Mouse (Mus musculus): Measurements from ENCODE around the gene Rcbtb2. TPM values are rescaled to one million over a fixed set of nuclear protein-coding genes. Genes with fewer than 3 reads are reported as not detected.
A peak's percentile ranks its signal among the peaks of the same experiment; 100 is the strongest.

Rcbtb2 gene
- total and polyA plus RNA-seq, 2 experiments from 2014 or later: 43.1 to 54.1 TPM

DNA sequence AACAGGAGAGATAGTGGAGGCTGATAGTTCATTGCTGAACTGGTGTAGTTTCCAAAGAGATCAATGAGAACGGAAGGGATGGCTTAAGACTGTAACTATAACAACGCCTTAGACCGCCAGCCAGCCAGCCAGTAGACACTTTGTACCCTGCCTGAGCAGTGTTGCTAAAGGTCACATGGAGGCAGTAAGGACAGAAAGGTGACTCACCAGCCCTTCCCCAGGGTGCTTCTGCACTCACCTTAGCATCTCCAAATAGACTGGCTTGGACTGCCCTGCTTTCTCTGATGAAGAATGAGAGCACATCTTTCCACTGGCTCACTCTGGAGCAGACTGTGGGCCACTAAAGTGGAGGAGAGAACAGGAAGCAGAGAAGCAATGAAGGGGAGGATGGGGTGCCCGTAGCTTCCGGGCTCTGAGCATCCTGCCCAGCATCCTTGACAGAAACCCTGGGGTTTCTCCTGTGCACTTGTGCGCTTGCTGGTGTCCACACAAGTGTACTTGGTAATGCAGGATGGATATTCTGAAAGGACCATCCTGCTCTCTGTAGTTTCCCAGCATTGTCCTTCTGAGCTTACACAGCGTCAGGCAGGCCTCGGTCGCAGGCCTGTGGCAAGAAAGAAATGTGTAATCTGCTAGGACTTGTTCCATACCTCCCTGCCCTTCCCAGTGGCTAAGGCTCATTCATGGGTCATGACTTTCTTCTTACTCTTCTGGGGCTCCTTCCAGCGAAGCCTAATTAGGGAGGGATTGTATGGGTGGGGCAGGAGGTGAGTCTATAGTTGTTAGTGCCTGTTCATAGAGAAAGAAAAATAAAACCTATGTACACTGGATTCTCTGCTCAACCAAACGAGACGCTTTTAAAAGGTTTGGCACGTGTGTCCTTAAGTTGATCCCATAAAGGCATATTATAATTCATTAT lies 47.3 kb downstream of the Rcbtb2 start:
- no peak for TF ChIP-seq CTCF (IDR thresholded peaks at IDR 0.05)
- Histone ChIP-seq H3K36me3 (ENCODE audit: insufficient read depth, low read length) (peaks cover 29% of the 10 kb centered on the region), H3K27me3 (ENCODE audit: insufficient read depth, low read length) (no peaks in the 10 kb centered on the region), H3K4me3 (ENCODE audit: low read depth, low read length) (no peak overlapping the region), H3K9me3 (ENCODE audit: low read length) (no peaks in the 10 kb centered on the region), H3K4me1 (ENCODE audit: insufficient read depth, low read length) (no peaks in the 10 kb centered on the region), H3K9ac (replicated peaks; ENCODE audit: low read length, poor library complexity, severe bottlenecking) (no peak overlapping the region), H3K4me2 (ENCODE audit: low read depth, low read length, poor library complexity, severe bottlenecking) (no peak overlapping the region), H3K27ac (ENCODE audit: low read depth, low read length) (no peak overlapping the region)
- WGBS: 82% methylated on average over 13 of the region's 13 CpGs
- DNase-seq (ENCODE audit: low spot score): no peak
- no peak for ATAC-seq (ENCODE audit: low FRiP score)

DNA sequence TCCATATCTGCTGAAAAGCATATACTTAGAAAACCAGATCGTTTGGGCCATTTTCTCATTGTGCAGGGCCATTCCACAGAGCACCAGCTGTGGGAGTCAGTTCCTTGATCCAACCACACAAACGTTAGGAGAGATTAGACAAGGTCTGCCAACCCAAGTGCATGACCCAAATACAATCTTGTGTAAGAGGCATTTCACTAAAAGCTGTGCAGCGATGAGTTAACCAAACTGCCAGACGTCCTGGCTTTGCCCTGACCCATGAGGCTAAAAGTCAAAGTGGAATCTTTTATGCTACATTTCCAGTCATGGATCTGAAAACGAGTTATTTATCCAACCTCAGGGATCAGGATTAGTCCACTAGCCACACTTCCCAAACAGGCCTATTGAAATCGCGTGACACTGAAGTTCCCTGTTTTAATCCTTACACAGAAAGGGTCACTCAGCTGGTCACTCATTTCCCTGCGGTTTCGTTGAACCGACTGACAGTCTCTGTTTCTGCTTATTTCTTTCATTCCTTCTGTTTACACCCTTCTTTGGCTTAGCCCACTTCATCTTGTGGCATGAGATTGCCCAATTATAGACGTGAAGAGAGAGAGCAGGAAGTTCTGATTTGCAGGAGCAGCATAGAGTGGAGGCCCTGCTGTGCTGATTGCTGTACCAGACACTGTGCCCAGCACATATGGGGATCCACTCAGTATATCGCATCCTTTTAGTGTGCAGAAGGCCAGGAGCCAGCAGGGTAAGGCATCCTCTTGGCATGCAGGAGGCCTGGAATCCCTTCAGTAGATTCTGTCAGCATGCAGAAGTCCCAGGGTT lies 49.6 kb downstream of the Rcbtb2 start:
- ATAC-seq (ENCODE audit: low FRiP score) (no peak), DNase-seq (ENCODE audit: low spot score) (peak; percentile 17)
- 59% methylated on average over 12 of the region's 12 CpGs for WGBS
- no peak for TF ChIP-seq CTCF (IDR thresholded peaks at IDR 0.05)
- H3K27me3 ChIP-seq (ENCODE audit: insufficient read depth, low read length): no peaks in the 10 kb centered on the region
- no peak overlapping the region for H3K9ac ChIP-seq (replicated peaks; ENCODE audit: low read length, poor library complexity, severe bottlenecking)
- no peaks in the 10 kb centered on the region for H3K9me3 ChIP-seq (ENCODE audit: low read length)
- H3K4me3 ChIP-seq (ENCODE audit: low read depth, low read length): no peak overlapping the region
- H3K36me3 ChIP-seq (ENCODE audit: insufficient read depth, low read length): peaks cover 29% of the 10 kb centered on the region
- H3K4me1 ChIP-seq (ENCODE audit: insufficient read depth, low read length): no peaks in the 10 kb centered on the region
- H3K27ac ChIP-seq (ENCODE audit: low read depth, low read length): no peak overlapping the region
- no peak overlapping the region for H3K4me2 ChIP-seq (ENCODE audit: low read depth, low read length, poor library complexity, severe bottlenecking)

DNA sequence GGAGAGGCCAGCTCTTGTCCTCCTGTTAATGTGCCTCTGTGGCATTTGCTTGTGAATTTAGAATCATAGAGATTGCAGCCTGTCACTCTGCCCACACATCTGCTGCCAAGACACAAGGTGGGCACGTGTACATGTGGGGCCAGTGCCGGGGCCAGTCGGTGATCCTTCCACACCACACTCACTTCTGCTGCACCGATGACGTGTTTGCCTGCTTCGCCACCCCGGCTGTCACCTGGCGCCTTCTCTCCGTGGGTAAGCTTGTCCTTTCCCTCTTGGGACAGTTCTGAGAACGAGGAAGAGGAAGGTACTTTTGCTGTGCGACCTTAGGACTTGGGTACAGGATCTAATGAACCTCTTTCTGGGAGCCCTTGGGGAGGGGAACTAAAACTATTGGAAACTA lies 50.8 kb downstream of the Rcbtb2 start:
- Histone ChIP-seq H3K4me3 (ENCODE audit: low read depth, low read length) (no peak overlapping the region), H3K27ac (ENCODE audit: low read depth, low read length) (no peak overlapping the region), H3K27me3 (ENCODE audit: insufficient read depth, low read length) (no peaks in the 10 kb centered on the region), H3K4me1 (ENCODE audit: insufficient read depth, low read length) (no peaks in the 10 kb centered on the region), H3K9me3 (ENCODE audit: low read length) (no peaks in the 10 kb centered on the region), H3K36me3 (ENCODE audit: insufficient read depth, low read length) (peaks cover 25% of the 10 kb centered on the region), H3K9ac (replicated peaks; ENCODE audit: low read length, poor library complexity, severe bottlenecking) (no peak overlapping the region), H3K4me2 (ENCODE audit: low read depth, low read length, poor library complexity, severe bottlenecking) (no peak overlapping the region)
- ATAC-seq (ENCODE audit: low FRiP score): no peak; the same call in 1 of the 2 replicates
- TF ChIP-seq CTCF (IDR thresholded peaks at IDR 0.05): no peak
- no peak for DNase-seq (ENCODE audit: low spot score)
- WGBS: 91% methylated on average over 11 of the region's 11 CpGs

DNA sequence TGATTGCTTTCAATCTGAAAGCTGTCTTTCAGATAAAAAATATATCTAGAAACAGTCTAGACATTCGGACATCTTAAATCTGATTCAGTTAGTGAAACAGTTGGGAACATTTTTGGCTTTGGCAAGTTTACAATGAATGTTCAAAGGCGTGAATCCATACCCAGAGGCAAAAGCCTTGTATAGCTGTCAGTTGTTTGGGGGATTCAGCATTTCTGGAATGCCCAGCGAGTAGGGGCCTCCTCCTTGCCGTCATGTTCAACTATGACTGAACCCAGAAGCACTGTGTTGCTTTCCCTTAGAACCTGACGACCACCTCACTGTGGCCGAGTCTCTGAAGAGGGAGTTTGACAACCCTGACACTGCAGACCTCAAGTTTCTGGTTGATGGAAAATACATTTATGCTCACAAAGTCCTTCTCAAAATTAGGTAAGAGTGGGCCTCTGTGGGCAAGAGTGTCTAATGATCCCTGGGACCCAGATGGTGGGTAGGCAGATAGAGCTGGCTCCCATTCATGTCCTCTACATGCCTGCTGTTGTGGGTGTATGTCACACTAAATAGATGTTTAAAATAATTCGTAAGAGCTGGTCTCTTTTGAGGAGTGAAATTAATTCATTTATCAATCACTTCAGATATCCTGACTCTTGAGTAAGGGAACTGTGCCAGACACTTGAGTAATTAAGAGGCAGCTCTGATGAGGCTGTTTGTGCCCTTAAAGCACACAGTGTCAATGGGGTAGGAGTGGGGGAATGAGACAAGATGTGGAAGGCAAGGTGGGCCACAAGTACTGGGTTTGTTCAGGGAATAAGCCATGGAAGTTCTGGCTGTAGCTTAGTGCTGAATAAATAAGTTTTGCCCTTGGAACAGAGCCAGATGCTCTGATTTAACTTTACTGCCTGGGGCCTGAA lies 51.5 kb downstream of the Rcbtb2 start:
- no peak for TF ChIP-seq CTCF (IDR thresholded peaks at IDR 0.05)
- Histone ChIP-seq H3K4me2 (ENCODE audit: low read depth, low read length, poor library complexity, severe bottlenecking) (no peak overlapping the region), H3K27ac (ENCODE audit: low read depth, low read length) (no peak overlapping the region), H3K36me3 (ENCODE audit: insufficient read depth, low read length) (peaks cover 25% of the 10 kb centered on the region), H3K9ac (replicated peaks; ENCODE audit: low read length, poor library complexity, severe bottlenecking) (no peak overlapping the region), H3K9me3 (ENCODE audit: low read length) (no peaks in the 10 kb centered on the region), H3K4me1 (ENCODE audit: insufficient read depth, low read length) (no peaks in the 10 kb centered on the region), H3K4me3 (ENCODE audit: low read depth, low read length) (no peak overlapping the region), H3K27me3 (ENCODE audit: insufficient read depth, low read length) (no peaks in the 10 kb centered on the region)
- 83% methylated on average over 7 of the region's 7 CpGs for WGBS
- ATAC-seq (ENCODE audit: low FRiP score): no peak
- no peak for DNase-seq (ENCODE audit: low spot score)

DNA sequence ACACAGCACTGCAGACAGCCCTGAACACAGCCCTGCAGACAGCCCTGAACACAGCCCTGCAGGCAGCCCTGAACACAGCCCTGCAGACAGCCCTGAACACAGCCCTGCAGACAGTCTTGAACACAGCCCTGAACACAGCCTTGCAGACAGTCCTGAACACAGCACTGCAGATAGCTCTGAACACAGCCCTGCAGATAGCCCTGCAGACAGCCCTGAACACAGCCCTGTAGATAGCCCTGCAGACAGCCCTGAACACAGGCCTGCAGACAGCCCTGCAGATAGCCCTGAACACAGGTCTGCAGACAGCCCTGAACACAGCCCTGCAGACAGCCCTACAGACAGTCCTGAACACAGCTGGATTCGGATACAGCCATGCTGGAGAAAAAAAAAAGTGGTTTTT lies 52.2 kb downstream of the Rcbtb2 start:
- no peak for TF ChIP-seq CTCF (IDR thresholded peaks at IDR 0.05)
- Histone ChIP-seq H3K9me3 (ENCODE audit: low read length) (no peaks in the 10 kb centered on the region), H3K4me1 (ENCODE audit: insufficient read depth, low read length) (no peaks in the 10 kb centered on the region), H3K27me3 (ENCODE audit: insufficient read depth, low read length) (no peaks in the 10 kb centered on the region), H3K4me3 (ENCODE audit: low read depth, low read length) (no peak overlapping the region), H3K9ac (replicated peaks; ENCODE audit: low read length, poor library complexity, severe bottlenecking) (no peak overlapping the region), H3K36me3 (ENCODE audit: insufficient read depth, low read length) (peaks cover 23% of the 10 kb centered on the region), H3K4me2 (ENCODE audit: low read depth, low read length, poor library complexity, severe bottlenecking) (no peak overlapping the region), H3K27ac (ENCODE audit: low read depth, low read length) (no peak overlapping the region)
- ATAC-seq (ENCODE audit: low FRiP score): no peak
- 100% methylated on average over 1 of the region's 1 CpGs for WGBS
- no peak for DNase-seq (ENCODE audit: low spot score)
